Mouse (Mus musculus): Measurements from ENCODE around the gene Ckap2. TPM values are rescaled to one million over a fixed set of nuclear protein-coding genes. Genes with fewer than 3 reads are reported as not detected.

The Ckap2 gene
- under 1 TPM; 0.73 to 0.92 TPM for total RNA-seq (2023)

GRCm38 (mm10) chr8:22185431-22186397 is at the start of gene Ckap2:
Gene Ckap2, minus strand, starts transcription at chr8:22185819.

GRCm38 (mm10) chr8:22227061-22227877 is 41.6 kb upstream of the Ckap2 start, which contains the start of gene Thsd1:
Gene Thsd1, plus strand, starts transcription at chr8:22227313.

DNA sequence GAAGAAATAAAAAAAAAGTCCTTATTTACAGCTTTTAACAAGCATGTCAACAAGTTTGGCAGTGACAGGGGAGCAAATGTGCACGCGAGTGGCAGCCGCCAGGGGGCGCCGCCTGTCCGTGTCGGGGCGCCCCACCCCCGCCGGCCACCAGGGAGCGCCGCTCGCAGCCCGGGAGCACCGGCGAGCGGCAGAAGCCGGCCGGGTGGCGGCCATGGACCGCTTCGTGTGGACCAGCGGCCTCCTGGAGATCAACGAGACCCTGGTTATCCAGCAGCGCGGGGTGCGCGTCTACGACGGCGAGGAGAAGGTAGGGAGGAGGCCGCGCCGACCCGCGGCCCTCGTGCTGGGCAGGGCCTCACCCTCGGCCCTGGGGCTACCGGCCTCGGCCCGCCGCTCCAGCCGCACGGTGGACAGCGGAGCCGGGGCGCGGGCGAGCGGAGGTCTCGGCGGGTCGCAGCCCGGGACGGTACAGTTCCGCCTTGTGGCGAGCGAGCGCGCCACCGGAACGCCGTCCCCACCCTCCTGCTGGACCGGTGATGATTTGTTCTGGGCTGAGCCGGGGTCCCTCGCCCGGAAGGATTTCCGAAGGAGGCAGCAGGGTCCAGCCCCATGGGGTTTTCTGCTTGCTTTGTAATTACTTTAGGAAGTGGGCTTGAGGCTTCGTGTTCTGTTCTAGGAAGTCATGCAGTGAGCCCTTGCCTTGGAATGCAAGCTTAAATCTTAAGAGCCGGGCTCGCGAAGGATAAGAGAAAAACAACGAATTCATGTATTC is 7.2 kb upstream of the Ckap2 start, which contains the start of gene Vps36:
Gene Vps36 (plus strand): TSS at position 150 of the 772 bp plus-strand sequence.

GRCm38 (mm10) chr8:22166080-22166603 is 19.5 kb downstream of the Ckap2 start, which contains the start of gene Nek3:
Gene Nek3, minus strand, starts transcription at chr8:22166435.

DNA sequence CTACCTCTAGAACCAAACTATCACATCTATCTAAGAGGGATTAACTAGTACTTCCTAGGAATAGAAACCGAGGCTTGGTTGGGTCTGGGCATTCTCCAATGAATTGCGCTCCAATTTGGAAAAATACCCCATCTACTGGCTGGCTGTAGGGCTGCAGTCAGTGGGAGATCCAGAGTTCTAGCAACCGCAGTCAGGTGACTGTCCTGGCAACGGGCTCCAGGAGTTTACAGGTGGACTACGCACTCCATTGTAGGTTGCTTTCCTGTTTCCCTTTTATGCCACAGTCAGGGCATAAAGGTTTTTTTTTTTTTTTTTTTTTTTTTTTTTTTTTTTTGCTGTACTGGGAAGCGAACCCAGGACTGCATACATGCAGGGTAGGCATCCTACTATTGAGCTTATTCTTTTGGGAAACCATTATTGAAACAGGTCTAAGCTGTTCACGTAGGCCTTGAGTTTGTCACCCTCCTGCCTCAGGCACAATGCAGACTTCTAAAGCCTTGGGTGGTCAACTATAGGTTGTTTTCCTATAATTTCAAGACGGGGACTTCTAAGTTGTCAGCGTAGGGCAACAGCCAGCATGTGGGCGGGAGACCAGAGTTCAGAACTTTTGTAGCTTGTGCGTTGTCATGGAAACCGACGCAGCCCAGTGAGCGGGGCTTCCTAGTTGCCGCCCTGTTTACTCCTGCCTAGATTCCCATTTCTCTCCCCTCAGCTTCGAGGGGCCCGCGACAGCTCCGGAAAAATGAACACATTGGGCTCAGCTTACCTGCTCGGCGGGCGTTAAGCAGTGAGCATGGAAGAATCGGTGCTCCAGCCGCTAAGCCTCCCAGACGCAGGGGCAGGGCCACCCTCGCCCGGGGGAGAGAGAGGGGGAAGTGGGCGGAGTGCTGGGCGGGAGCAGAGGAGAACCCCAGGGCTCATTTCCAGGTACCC is 61.1 kb downstream of the Ckap2 start, which contains the start of gene Nek5:
Gene Nek5 (minus strand): TSS at position 834 of the 933 bp plus-strand sequence.

Other genes with a start within 250 kb of the Ckap2 start
- gene Defb35, start 247.5 kb downstream of the Ckap2 start, total RNA-seq (2023): not detected
- gene Defb13, start 239.1 kb downstream of the Ckap2 start, total RNA-seq (2023): not detected
- gene Fam90a1a, start 227.1 kb downstream of the Ckap2 start, total RNA-seq (2023): not detected
- gene Ccdc70, start 216.0 kb downstream of the Ckap2 start, total RNA-seq (2023): not detected
- under 1 TPM; 0.09 to 0.18 TPM for gene Atp7b, start 125.5 kb downstream of the Ckap2 start, total RNA-seq (2023)
- gene Alg11, start 125.1 kb downstream of the Ckap2 start, total RNA-seq (2023): 10 to 100 TPM in 1 of 2 experiments, 1 to 10 TPM in 1; 9.1 to 13.5 TPM
- gene Nek5, start 60.8 kb downstream of the Ckap2 start, total RNA-seq (2023): not detected
- 1 to 10 TPM; 2.9 to 3.1 TPM for gene Nek3, start 19.4 kb downstream of the Ckap2 start, total RNA-seq (2023)
- gene Vps36, start 7.0 kb upstream of the Ckap2 start, total RNA-seq (2023): 10 to 100 TPM; 21.4 to 23.1 TPM
- 1 to 10 TPM in 1 of 2 experiments, under 1 TPM in 1; 0.52 to 1.0 TPM for gene Thsd1, start 41.5 kb upstream of the Ckap2 start, total RNA-seq (2023)
- not detected for gene Tpte, start 97.6 kb upstream of the Ckap2 start, total RNA-seq (2023)
- 1 to 10 TPM; 4.1 to 4.4 TPM for gene Slc25a15, start 212.8 kb upstream of the Ckap2 start, total RNA-seq (2023)
- gene Mrps31, start 225.5 kb upstream of the Ckap2 start, total RNA-seq (2023): 1 to 10 TPM; 9.4 to 9.7 TPM